Mouse (Mus musculus) gastrocnemius, adult 2 months (tissue): ENCODE measurements around the gene Fam241b. TPM values are rescaled to one million over a fixed set of nuclear protein-coding genes. Genes with fewer than 3 reads are reported as not detected.

Source experiments
- DNase-seq: peaks from one replicate; pipeline ENCODE4 v3.0.0; 2022
- H3K27ac ChIP-seq: fragments of 200-600 bp; 2 replicates; pipeline ENCODE4 v1.8.1; 2022; ENCODE audit warnings: mild to moderate bottlenecking
- H3K4me3 ChIP-seq: fragments of 200-600 bp; 2 replicates; pipeline ENCODE4 v1.8.1; 2022; ENCODE audit warnings: mild to moderate bottlenecking, moderate library complexity
- CTCF ChIP-seq: fragments of 200-600 bp; IDR thresholded peaks from 2 replicates; pipeline ENCODE4 v1.8.1; 2022; ENCODE audit warnings: antibody characterized with exemption, mild to moderate bottlenecking, moderate library complexity
- intact Hi-C: fragments of 180-260 bp; cut with DNase I; formaldehyde crosslinking; loops from one replicate; pipeline ENCODE4 v1.15.1; 2025
- total RNA-seq, 2 experiments: library from RNA; stranded (reverse); gene quantifications; 2 replicates each; pipeline ENCODE4 v1.2.3; 2021

Gene Fam241b
- total RNA-seq, 2 experiments from 2014 or later, result 0.99 to 1.2 TPM

DNA sequence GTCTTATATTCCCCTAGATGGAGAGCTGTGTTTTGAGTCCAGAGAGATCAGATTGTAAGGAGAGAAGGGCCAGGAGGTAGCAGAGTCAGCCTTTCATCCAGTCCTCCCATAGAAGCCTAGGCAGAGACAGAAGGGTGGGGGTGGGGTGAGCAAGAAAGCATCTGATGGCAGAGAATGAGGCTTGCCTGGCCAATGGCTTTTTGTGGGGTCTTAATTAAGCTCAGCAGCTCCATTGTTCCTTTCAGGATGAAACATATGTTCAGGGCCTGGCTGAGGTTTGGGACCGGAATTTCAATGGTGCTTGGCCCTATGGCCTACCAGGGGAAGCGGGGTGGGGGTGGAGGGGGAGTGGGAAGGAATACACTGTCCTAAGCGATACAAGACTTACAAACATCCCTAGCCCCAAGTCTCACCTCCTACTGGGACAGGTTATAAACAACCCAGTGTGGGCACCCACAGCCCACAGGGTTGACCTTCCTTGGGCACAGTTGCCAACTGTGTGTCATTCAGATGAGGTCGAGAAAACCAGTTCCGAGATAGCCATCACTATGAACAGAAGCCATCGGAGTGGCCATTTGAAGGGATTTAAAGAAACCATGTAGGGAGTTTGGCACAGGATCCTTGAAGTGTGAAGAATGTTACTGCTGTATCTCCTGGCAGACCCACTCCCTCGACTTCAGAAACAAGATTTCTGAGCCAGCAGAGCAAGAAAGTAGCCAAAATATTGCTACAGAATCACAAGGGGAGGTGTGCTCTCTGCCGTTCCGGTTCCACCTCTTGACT lies 29.7 kb downstream of the Fam241b start:
- intact Hi-C loops, result no loop called here
- Histone ChIP-seq H3K27ac (no peak overlapping the region), H3K4me3 (no peak overlapping the region)
- no peak for DNase-seq
- no peak for TF ChIP-seq CTCF

DNA sequence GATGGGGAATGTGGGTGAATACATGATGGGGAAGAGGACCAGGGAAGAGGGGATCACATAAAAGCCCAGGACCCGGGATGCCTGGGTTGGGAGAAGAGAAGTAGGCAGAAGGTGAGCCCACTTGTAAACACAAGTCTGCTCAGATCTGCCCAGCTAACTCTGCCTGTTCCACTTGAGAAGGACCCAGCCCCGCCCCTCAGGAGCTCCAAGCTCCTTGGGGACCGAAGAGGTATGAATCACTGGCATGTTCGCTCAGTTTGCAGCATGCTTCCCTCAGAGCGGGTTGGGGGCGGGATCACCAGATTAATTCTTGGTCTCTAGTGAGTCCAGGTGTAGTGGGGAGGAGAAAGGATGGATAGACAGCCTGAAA lies 32.5 kb downstream of the Fam241b start:
- Histone ChIP-seq H3K4me3 (peak overlapping the region; percentile 74), H3K27ac (no peak overlapping the region)
- no peak for TF ChIP-seq CTCF
- intact Hi-C loops, result no loop called here
- no peak for DNase-seq

DNA sequence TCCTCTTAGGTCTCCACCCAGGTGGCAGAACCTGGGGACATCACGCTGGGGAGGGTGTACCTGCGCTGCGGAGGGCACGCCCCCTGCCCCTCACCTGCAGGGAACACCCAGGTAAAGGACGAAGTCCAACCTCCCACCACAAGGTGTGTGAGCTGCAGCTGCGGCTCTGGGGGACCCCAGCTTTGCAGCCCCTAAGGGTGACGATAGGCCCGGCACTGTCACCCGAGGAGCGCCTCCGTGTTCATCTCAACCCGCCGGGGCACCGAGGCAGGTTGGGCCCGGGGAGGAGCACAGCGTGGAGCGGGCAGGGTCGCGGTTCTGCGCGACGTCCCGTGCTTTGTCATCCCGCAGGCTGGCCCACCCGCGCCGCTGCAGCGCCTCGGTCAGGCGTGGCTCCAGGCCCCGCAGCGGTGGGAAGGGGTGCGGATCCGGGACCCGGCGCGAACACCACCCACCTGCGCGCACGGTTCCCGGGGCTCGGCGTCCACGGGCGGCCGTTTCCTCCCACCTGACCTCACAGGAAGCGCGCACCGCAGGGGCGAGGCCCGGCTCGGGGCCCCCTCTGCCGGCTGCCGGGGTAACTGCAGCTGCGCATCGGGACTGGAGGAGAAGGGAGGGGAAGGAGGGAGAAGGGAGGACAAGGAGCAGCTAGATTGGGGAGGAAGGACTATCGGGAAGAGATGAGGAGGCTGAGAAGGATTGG lies 33.1 kb downstream of the Fam241b start:
- H3K4me3 ChIP-seq, result peak overlapping the region; percentile 74
- peak; percentile 97; the same call in 1 of the 2 replicates for TF ChIP-seq CTCF

DNA sequence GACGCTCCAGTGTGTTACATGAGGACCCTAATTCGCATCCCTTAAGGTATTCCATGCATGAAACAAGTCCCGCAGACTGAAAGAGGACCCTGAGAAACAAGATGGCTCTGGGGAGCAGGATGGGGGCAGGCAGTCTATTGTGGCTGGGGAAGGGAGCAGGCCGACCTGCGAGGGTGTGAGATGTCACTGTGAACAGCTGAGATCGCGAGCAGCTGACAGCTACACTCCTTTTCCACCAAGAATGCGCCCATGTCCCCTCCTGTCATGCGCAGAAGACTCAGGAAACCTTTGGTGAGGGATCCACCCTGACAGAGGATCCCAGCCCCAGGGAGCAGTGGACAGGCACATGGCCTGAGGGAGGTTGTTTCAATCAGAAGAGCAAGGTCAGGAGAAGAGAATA lies 36.7 kb downstream of the Fam241b start:
- DNase-seq, result no peak
- Histone ChIP-seq H3K4me3 (no peak overlapping the region), H3K27ac (no peak overlapping the region)
- intact Hi-C loops, result loop anchor here (5.0 kb wide), 1 partner anchor 135 kb away; no protein-coding TSS in a partner anchor
- no peak for TF ChIP-seq CTCF

More for the DNA sequence above, 33.1 kb downstream of the Fam241b start:
- H3K27ac ChIP-seq, result peak overlapping the region; percentile 64
- peak; percentile 88 for DNase-seq
- intact Hi-C loops, result no loop called here

DNA sequence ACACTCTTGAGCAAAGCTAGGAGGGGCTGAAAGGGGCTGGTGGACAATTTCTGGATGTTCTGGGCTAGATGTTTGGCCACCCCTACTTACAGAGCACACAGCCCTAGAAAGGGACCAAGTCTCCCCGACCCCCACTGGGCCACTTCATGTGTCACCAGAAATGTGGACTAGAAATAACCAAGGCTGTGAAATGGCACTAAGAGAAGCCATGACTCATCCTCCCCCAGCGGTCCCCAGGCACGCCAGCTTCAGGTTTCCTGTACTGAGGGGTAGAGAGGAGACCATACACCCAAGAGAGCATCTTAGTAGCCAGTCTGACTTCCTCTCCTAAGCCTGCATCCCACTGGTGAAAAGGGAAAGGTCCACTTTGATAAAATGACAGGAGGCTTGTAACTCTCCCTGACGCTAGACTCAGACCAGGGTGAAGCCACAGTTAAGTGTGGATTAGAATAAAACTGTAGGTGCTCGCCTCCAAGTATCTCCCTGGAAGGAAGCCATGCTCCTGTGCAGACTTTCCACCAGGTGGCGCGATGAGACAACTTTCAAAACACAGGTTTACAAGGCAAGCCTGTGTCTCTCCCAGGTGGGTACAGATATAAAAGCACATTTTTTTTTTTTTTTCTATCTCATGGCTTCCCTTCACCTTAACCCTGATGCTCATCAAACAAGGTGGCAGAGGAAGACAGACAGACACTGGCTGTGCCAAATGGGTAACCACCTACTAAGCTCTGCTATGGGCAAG lies 38.7 kb downstream of the Fam241b start:
- Histone ChIP-seq H3K4me3 (no peak overlapping the region), H3K27ac (no peak overlapping the region)
- peak; percentile 81 for TF ChIP-seq CTCF
- peak; percentile 68 for DNase-seq
- intact Hi-C loops, result loop anchor here (1.0 to 5.0 kb wide), 3 partner anchors 78 to 268 kb away; no protein-coding TSS in a partner anchor

DNA sequence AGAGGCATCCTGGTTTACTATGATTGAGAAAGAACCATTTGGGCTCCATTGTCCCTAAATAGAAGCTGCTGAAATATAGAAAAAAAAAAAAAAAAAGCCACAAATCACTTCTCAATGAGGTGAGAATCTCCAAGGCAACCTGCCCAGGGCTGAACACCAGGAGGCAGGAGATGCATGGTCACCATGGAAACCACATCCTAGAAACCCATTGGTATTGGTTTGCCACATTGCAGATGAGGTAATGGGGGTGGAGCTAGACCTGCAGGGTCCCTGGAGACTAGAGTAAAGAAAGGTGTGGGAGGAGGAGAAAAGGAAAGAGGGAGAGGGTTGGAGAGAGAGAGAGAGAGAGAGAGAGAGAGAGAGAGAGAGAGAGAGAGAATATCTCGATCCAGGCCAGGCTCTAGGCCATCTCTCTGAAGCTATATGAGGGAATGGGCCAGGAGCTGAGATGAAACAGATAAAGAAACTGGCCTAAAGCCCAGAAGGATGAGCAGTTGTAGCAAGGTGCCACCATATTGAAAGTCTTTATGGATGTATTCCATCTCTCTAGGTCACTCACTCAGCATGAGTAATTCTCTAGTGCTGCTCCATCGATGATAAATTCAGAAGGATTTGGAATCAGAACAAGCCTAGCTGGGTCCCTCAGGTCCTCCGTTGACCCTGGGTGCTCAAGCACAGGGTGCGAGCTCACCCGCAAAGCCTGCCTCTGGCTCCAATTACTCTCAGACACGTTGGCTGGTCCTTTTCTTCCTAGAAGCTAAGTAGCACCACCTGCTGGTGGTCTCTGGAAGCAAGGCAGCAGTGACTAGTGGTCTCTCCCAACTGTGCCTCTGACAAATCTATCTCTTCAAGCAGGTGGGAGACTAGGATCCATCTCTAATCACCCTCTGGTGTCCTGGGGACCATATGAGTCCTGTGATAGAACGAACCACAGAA lies 41.9 kb downstream of the Fam241b start:
- peak; percentile 74 for DNase-seq
- Histone ChIP-seq H3K27ac (no peak overlapping the region), H3K4me3 (no peak overlapping the region)
- TF ChIP-seq CTCF, result peak; percentile 87
- intact Hi-C loops, result loop anchor here (1.0 to 5.0 kb wide), 4 partner anchors 46 to 264 kb away; no protein-coding TSS in a partner anchor

DNA sequence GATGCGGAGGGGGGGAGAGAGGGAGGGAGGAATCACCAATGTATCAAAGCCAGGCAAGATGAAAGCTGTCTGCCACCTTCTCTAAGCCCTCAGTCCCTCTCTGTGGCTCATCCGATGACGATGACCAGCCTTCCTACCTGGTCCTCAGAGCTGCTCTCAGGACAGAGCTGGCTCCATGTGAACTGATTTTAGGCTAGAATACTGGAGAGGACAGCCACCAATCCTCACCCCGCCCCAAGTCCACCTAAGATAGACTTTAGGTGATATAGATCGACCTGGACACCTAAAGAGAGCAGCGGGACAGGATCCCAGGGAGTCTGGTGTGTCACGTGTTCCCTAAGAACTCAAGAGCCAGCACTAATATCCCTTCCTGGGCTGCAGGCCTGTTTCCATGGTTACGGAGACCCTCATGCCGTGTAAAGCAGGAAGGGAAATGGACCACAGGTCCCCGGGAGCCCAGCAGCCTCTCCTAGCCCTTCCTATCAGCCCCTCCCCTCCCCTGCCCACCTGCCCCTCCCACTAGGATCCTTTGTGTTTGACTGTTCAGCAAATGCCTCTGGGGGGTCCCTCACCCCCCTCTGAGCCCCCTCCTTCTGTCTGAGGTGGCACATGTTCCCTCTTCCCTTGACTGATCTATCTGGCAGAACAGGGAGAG lies 43.8 kb downstream of the Fam241b start:
- no peak for DNase-seq
- no peak for TF ChIP-seq CTCF
- intact Hi-C loops, result loop anchor here (5.0 kb wide), 1 partner anchor 263 kb away; no protein-coding TSS in a partner anchor
- no peak overlapping the region for H3K27ac ChIP-seq
- H3K4me3 ChIP-seq, result no peak overlapping the region

DNA sequence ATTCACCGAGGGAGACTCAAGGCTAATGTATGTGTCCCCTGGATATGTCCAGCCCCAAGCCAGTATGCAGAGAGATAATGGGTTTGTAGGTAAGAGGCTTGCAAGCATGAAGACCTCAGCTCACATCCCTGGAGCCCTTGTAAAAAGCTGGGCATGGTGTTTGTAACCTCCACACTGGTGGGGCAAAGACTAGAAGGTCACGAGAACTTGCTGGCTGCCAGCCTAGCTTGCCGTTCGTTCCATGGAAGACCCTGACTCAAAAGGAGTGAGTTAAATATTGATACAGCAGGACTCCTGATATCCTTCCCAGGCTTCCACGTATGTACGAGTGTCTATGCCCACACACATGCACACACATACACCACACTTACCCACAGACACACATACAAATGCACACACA lies 49.3 kb downstream of the Fam241b start:
- DNase-seq, result no peak
- intact Hi-C loops, result no loop called here
- H3K27ac ChIP-seq, result no peak overlapping the region
- no peak for TF ChIP-seq CTCF
- no peak overlapping the region for H3K4me3 ChIP-seq

DNA sequence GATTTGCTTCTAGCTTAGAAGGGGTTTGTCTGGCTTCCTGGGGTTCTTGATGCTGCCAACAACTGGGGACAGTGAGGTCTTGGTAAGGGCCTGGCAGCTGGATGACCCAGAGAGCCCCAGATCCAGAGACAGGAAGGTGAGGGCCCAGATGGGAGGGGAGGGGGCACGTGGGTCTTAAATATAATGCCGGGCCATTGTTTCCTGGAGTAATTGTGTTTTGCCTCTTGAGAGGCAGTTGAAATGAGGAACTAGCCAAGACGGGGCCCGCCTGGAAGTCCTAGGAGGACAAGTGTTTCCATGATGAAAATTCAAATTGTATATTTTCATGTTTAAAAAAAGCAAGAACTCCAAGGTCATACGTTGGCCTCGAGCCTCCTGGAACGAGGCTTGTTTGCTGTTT lies 49.8 kb downstream of the Fam241b start:
- TF ChIP-seq CTCF, result no peak
- intact Hi-C loops, result no loop called here
- Histone ChIP-seq H3K4me3 (no peak overlapping the region), H3K27ac (no peak overlapping the region)
- DNase-seq, result no peak

DNA sequence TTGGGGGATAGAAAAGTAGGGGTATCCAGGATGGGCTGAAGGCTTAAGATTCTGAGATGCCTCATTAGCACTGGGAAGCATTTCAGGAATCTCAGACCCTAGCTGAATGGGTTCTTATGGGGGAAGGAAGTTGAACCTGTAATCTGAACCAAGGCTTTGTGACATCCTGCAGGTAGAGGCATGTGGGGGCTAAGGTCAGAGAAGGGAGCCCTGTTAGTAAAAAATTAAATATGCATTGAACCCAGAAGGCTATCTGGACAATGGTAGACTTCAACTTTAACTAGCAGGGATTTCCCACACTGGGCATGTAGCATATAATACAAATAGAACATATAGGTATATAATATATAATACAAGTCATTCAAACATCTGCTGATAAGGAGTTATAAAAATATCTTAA lies 54.2 kb downstream of the Fam241b start:
- H3K4me3 ChIP-seq, result no peak overlapping the region
- H3K27ac ChIP-seq, result no peak overlapping the region
- no peak for DNase-seq
- intact Hi-C loops, result no loop called here
- TF ChIP-seq CTCF, result no peak

DNA sequence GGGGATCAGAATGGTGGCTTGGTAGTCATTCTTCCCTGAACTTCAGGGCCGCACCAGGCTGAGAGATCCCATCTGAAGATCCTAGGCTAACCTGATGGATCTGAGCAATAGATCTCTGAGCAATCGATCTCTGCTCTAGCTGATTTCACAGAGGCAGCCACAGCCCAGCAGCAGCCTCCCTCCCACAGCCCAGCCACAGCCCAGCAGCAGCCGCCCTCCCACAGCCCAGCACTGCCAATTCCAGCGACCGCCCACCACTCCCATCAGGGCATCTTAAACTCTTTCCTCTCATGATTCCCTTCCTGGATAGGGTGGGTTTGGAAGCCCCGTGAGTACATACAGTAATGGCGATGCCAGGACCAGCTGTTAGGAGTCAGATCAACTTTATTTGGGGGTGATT lies 54.6 kb downstream of the Fam241b start:
- no peak for TF ChIP-seq CTCF
- DNase-seq, result no peak
- H3K4me3 ChIP-seq, result no peak overlapping the region
- no peak overlapping the region for H3K27ac ChIP-seq
- intact Hi-C loops, result no loop called here
